Mouse (Mus musculus) liver, embryonic 15.5 days (tissue): ENCODE measurements at regions not wholly inside any gene's neighbourhood (a gene's known extent, or its start where the extent isn't known, plus 50 kb on each side); places are given as distances from the start of the nearest gene placed in this dataset.

Source experiments
- ATAC-seq: fragments of 200-750 bp; cut with Nextera tagmentation; 2 replicates; pipeline ENCODE4 v1.8.0; 2017; ENCODE audit warnings: moderate number of reproducible peaks, mild to moderate bottlenecking, moderate library complexity; ENCODE audit not compliant: insufficient read depth
- H3K27ac ChIP-seq: fragments of 300-500 bp; sonication (generic); replicated peaks from 2 replicates; pipeline ENCODE4 v1.5.1; 2015; ENCODE audit warnings: mild to moderate bottlenecking, inconsistent platforms
- H3K27me3 ChIP-seq: fragments of 300-500 bp; sonication (generic); 2 replicates; pipeline ENCODE4 v1.6.1; 2015; ENCODE audit warnings: mild to moderate bottlenecking, inconsistent platforms
- H3K36me3 ChIP-seq: fragments of 300-500 bp; sonication (generic); replicated peaks from 2 replicates; pipeline ENCODE4 v1.6.1; 2015; ENCODE audit warnings: moderate library complexity, mild to moderate bottlenecking, inconsistent platforms
- H3K4me1 ChIP-seq: fragments of 300-500 bp; sonication (generic); replicated peaks from 2 replicates; pipeline ENCODE4 v1.6.1; 2015; ENCODE audit warnings: inconsistent platforms
- H3K4me2 ChIP-seq: fragments of 300-500 bp; sonication (generic); 2 replicates; pipeline ENCODE4 v1.6.1; 2015; ENCODE audit warnings: moderate library complexity, mild to moderate bottlenecking, inconsistent platforms
- H3K4me3 ChIP-seq: fragments of 300-500 bp; sonication (generic); replicated peaks from 2 replicates; pipeline ENCODE4 v1.5.1; 2015; ENCODE audit warnings: mild to moderate bottlenecking, inconsistent platforms
- H3K9ac ChIP-seq: fragments of 300-500 bp; sonication (generic); 2 replicates; pipeline ENCODE4 v1.6.1; 2015; ENCODE audit warnings: moderate library complexity, mild to moderate bottlenecking, inconsistent platforms
- H3K9me3 ChIP-seq: fragments of 300-500 bp; sonication (generic); replicated peaks from 2 replicates; pipeline ENCODE4 v1.6.1; 2016; ENCODE audit warnings: inconsistent platforms
- WGBS: fragments of 180-500 bp; shearing (Covaris S2); methylation state at CpG from one replicate; pipeline ENCODE4 v1.1.7; 2015; ENCODE audit warnings: mixed read lengths; ENCODE audit not compliant: insufficient replicate concordance; 5-methylcytosine and 5-hydroxymethylcytosine counted together

DNA sequence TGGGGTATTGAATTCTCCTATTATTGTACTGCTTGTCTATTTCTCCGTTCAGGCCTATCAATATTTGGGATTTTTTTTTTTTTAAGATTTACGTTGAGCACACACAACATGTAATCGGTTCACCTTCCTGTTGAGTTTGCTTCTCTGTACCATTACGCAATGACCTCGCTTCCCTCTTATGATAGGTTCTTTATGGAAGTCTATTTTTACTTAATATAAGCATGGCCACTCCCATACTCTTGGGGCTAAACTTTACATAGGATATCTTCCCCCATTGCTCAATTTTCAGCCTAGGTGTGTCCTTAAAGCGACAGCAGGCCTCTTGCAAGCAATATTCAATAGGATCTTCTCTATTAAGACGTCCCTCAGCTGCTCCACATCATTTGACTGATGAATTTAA is 544.7 kb upstream of the Tbx3 start:
- Histone ChIP-seq H3K4me1 (no peaks in the 10 kb centered on the region), H3K36me3 (no peaks in the 10 kb centered on the region), H3K4me2 (no peak overlapping the region), H3K4me3 (no peak overlapping the region), H3K9me3 (no peaks in the 10 kb centered on the region), H3K27ac (no peak overlapping the region), H3K9ac (no peak overlapping the region), H3K27me3 (no peaks in the 10 kb centered on the region)
- ATAC-seq = no peak
- 56% methylated on average over 7 of the region's 7 CpGs for WGBS

DNA sequence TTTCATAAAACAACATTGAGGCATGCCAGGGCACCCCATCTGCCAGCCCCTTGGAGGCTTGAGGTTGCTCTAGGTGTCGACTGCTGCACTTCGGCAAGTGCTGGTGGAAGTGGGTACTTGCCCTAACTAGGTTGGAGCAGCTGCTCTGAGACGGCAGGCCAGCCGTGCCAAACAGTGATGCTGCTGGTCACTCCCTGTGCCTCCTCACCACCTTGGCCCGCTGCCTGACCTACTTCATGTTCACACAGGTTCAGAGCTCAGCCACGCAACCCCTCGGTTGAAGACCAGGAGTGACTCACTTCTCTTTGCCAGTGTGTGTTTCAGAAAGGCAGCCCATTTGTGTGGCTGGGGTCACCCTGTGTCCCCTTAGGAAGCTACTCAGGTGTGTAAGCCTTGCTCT is 540.3 kb upstream of the Tbx3 start:
- no peaks in the 10 kb centered on the region for H3K9me3 ChIP-seq
- H3K27me3 ChIP-seq = no peaks in the 10 kb centered on the region; the same call in 1 of the 2 replicates
- no peak overlapping the region for H3K4me3 ChIP-seq
- no peak overlapping the region for H3K27ac ChIP-seq
- no peak overlapping the region for H3K4me2 ChIP-seq
- no peaks in the 10 kb centered on the region for H3K4me1 ChIP-seq
- 62% methylated on average over 7 of the region's 7 CpGs for WGBS
- no peaks in the 10 kb centered on the region for H3K36me3 ChIP-seq
- no peak overlapping the region for H3K9ac ChIP-seq
- ATAC-seq = no peak

DNA sequence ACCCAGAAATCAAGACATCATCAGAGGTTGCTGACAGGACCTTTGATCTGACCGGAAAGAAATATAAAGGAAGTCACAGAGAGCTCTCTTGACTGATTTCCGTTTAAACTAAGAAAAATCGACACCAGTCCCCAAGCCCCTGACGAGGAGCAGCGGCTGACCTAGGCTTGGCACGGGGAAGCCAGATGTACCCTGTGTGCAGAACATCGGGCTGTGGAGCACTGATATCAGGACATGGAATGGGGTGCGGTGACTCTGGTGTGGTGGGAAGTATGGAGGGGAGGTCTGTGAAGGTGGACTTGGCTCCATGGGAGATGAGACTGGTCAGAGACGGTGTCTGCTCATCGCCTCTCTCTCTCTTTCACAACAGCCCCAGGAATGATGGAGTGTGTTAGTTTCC is 539.0 kb upstream of the Tbx3 start:
- H3K9ac ChIP-seq = no peak overlapping the region
- WGBS = 44% methylated on average over 10 of the region's 10 CpGs
- no peak overlapping the region for H3K4me3 ChIP-seq
- no peaks in the 10 kb centered on the region for H3K36me3 ChIP-seq
- no peaks in the 10 kb centered on the region for H3K4me1 ChIP-seq
- no peaks in the 10 kb centered on the region; the same call in 1 of the 2 replicates for H3K27me3 ChIP-seq
- H3K9me3 ChIP-seq = no peaks in the 10 kb centered on the region
- H3K27ac ChIP-seq = no peak overlapping the region
- no peak overlapping the region for H3K4me2 ChIP-seq
- no peak for ATAC-seq

DNA sequence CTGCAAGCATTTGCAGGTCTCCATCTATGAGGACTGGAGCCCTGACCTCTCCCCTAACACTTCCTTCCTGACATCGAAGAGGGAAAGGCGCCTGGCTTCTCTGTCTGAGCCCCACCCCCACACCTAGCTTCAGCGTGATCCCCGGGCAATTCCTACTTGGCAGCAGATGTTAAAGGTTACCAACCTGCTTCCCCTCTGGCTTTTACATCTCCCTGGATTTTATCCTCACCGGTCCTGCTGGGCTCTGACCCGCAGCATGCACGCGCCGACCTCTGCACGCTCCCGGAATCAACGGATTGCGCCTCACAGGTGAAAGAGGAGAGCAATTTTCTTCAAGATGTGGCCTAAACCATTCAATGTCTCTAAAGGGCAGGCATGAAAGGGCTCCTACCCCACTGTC is 537.1 kb upstream of the Tbx3 start:
- ATAC-seq = no peak
- WGBS = 48% methylated on average over 13 of the region's 13 CpGs
- Histone ChIP-seq H3K4me3 (no peak overlapping the region), H3K9me3 (no peaks in the 10 kb centered on the region), H3K36me3 (no peaks in the 10 kb centered on the region), H3K4me1 (no peaks in the 10 kb centered on the region), H3K4me2 (no peak overlapping the region), H3K9ac (no peak overlapping the region), H3K27ac (no peak overlapping the region), H3K27me3 (no peaks in the 10 kb centered on the region; the same call in 1 of the 2 replicates)

DNA sequence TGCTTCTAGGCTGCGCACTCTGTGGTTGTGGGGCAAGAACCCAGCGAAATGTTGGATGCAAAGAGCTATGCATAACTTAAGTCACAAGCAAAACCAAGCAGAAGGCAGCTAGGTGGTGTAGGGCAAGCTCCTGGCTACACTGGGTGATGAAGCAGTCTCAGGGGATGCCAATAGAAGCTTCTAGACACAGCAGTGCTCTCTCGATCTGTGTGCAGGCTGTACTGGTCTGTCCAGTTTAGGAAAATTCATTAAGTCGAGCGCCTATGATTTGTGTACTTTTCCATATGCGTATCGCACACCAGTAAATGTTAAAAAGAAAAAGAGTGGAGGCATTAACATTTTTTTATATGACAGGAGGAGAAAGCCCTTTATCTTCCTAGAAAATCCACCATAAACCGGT is 533.6 kb upstream of the Tbx3 start:
- no peak for ATAC-seq
- H3K27me3 ChIP-seq = no peaks in the 10 kb centered on the region; the same call in 1 of the 2 replicates
- no peak overlapping the region for H3K4me3 ChIP-seq
- H3K27ac ChIP-seq = no peak overlapping the region
- H3K4me1 ChIP-seq = no peaks in the 10 kb centered on the region
- WGBS = 71% methylated on average over 8 of the region's 8 CpGs
- no peaks in the 10 kb centered on the region for H3K9me3 ChIP-seq
- H3K36me3 ChIP-seq = no peaks in the 10 kb centered on the region
- no peak overlapping the region for H3K9ac ChIP-seq
- H3K4me2 ChIP-seq = no peak overlapping the region

DNA sequence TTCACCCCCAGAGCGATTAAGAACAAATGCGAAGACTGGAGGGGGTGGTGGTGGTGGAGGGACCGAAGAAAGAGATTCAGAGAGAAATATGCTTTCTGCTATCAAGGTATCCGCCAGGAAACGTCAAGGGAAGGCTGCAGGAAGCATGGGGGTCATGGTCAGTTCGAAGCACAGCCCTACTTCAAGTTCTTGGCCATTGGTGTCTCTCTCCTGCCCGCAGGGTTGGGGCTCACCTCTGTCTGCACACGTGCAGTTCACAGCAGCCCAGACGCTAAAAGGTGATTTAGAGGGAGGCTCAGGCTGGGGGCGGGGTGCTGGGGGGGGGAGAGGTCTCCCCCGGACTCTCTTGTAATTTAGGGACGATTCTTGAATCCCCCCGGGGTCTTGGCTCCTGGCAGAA is 533.1 kb upstream of the Tbx3 start:
- Histone ChIP-seq H3K27ac (no peak overlapping the region), H3K9ac (no peak overlapping the region), H3K4me3 (no peak overlapping the region), H3K27me3 (no peaks in the 10 kb centered on the region; the same call in 1 of the 2 replicates), H3K4me2 (no peak overlapping the region), H3K4me1 (no peaks in the 10 kb centered on the region), H3K36me3 (no peaks in the 10 kb centered on the region), H3K9me3 (no peaks in the 10 kb centered on the region)
- ATAC-seq = no peak
- WGBS = 37% methylated on average over 13 of the region's 13 CpGs

DNA sequence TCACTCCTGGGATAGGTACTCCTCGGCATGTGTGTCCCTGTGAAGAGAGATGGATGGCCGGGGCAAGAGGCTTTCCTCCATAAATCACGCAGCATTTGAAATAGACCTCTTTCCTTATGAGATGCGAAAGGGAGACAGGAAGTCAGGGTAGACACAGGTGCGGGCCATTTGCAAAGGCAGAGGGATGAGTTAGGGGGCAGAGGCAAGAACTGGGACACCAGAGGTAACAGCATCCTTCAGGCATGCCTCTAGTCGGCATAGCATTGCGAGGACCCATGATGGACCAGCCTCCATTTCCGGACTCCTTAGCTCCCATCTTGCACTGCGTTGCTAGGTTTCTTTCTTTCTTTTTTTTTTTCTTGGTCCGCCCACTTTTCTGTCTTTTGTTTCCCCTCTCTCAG is 532.6 kb upstream of the Tbx3 start:
- H3K27ac ChIP-seq = no peak overlapping the region
- H3K4me3 ChIP-seq = no peak overlapping the region
- no peaks in the 10 kb centered on the region for H3K4me1 ChIP-seq
- H3K4me2 ChIP-seq = no peak overlapping the region
- ATAC-seq = no peak
- no peak overlapping the region for H3K9ac ChIP-seq
- H3K36me3 ChIP-seq = no peaks in the 10 kb centered on the region
- no peaks in the 10 kb centered on the region for H3K9me3 ChIP-seq
- WGBS = 64% methylated on average over 10 of the region's 10 CpGs
- H3K27me3 ChIP-seq = no peaks in the 10 kb centered on the region; the same call in 1 of the 2 replicates

DNA sequence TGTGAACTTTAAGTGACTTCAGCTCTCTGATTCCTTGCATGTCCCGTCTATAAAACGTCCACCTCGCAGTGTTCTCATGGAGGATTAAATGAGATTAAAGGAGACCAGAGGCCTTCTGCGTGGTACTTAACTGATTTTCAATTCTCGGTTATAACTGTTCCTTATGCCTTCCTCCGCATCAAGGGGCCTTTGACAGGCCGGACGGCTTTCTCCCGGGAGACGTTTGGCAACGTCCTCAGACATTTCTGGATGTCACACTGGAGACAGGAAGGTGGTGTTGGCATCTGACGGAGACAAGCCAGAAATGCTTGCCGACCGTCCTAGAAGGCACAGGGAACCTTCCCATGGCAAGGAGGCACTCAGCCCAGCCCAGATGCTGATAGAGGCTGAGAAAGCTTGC is 532.2 kb upstream of the Tbx3 start:
- H3K4me2 ChIP-seq = no peak overlapping the region
- WGBS = 53% methylated on average over 14 of the region's 14 CpGs
- no peak for ATAC-seq

DNA sequence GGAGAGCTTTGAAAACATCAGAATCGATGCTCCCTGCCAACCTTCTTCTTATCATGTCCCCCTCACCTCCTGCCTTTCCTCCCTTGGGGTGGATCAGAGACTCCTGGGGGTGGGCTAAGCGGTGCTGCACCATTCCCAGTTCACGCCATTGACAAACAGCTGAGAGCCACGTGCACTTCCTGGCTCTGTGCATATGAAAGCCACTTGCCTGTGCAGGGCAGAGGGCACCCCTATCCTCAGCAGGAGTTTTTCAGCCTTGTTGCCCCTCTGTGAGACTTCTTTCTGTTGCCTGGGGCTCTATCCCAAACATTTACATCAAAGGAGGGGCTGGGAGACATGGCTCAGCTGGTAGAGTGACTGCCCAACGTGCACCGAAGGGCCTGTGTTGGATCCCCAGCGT is 531.1 kb upstream of the Tbx3 start:
- ATAC-seq = no peak
- WGBS = 33% methylated on average over 7 of the region's 7 CpGs

More for the DNA sequence above, 532.2 kb upstream of the Tbx3 start:
- no peak overlapping the region for H3K4me3 ChIP-seq
- H3K27me3 ChIP-seq = no peaks in the 10 kb centered on the region; the same call in 1 of the 2 replicates
- H3K4me1 ChIP-seq = no peaks in the 10 kb centered on the region
- no peak overlapping the region for H3K27ac ChIP-seq
- no peaks in the 10 kb centered on the region for H3K36me3 ChIP-seq
- H3K9me3 ChIP-seq = no peaks in the 10 kb centered on the region
- H3K9ac ChIP-seq = no peak overlapping the region

DNA sequence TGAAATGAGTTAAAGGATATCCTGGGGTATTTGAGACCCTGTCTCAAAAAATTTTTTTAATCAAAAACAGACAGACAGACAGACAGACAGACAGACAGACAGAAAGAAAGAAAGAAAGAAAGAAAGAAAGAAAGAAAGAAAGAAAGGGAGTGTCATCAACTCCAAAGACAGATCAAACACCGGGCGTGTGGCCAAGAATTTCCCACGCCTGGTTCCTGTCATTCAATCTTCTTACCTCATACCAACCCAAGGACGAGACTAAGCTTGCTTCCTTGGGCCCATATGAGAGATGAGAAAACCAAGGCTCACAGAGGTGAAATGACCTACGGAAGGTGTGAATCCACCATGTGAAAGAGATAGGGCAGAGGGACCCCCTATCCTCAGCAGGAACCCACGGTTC is 530.7 kb upstream of the Tbx3 start:
- H3K4me3 ChIP-seq = no peak overlapping the region
- H3K36me3 ChIP-seq = no peaks in the 10 kb centered on the region
- 61% methylated on average over 6 of the region's 6 CpGs for WGBS
- H3K9ac ChIP-seq = no peak overlapping the region
- no peak overlapping the region for H3K4me2 ChIP-seq
- no peak overlapping the region for H3K27ac ChIP-seq
- ATAC-seq = no peak
- no peaks in the 10 kb centered on the region for H3K4me1 ChIP-seq
- H3K9me3 ChIP-seq = no peaks in the 10 kb centered on the region
- no peaks in the 10 kb centered on the region for H3K27me3 ChIP-seq

More for the DNA sequence above, 531.1 kb upstream of the Tbx3 start:
- Histone ChIP-seq H3K36me3 (no peaks in the 10 kb centered on the region), H3K9ac (no peak overlapping the region), H3K27me3 (no peaks in the 10 kb centered on the region), H3K4me2 (no peak overlapping the region), H3K9me3 (no peaks in the 10 kb centered on the region), H3K4me3 (no peak overlapping the region), H3K27ac (no peak overlapping the region), H3K4me1 (no peaks in the 10 kb centered on the region)

DNA sequence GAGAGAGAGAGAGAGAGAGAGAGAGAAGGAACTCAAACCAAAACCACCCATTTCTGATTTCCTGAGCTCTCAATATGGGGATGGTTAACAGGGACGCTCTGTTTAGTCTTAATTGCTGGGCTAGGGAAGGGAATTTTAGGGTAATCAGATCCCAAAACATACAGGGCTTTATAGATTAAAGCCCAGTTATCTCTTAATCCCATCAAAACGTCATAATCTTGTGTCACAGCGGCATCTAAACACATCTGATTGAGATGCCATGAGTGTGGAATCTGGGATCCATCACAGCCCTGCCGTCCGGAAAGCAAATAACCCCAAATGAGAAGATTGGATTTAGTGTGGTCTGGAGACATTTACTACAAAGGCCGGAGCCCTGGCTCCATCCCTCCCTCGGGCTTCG is 527.1 kb upstream of the Tbx3 start:
- 0 out of 2 replicates have a peak, but pooled peaks cover 3% of the 10 kb centered on the region for H3K9me3 ChIP-seq

DNA sequence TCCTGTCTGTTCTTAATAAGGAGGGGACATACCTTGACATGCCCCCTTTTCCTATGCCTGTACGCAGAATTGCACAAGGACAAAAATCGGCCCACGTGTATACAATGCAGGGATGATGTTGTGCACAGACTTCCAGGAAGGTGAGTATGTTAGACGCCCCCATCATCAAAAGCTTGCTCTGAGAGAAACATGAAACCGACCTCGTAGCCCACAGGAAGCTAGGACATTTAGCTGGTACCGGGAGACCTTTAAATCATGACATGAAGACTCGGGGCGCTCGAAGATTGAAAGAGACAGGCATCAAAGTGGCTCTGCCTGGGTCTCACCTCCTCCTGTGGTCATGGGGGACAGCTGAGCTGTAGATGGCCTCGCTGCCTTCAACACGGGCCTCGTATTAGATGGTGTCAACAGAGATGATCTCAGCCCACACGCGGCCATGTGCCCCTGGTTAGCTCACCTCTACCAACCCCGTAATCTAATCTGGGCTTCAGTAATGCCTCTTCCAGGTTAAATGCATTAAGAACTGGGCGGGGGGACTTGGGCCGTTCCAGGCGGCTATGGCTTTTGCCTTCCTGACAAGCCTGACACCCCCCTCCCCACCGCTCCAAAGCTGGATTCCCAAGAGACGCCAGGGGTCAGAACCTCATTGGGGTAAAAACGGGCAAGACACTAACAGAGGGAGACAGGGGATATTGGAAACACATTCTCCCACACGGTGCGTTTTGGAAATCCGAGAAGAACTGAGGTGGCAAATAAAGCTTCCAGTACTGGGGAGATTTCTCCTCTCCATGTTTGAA is 520.9 kb upstream of the Tbx3 start:
- Histone ChIP-seq H3K9me3 (0 out of 2 replicates have a peak, but pooled peaks cover 6% of the 10 kb centered on the region), H3K27me3 (no peaks in the 10 kb centered on the region), H3K9ac (no peak overlapping the region), H3K4me1 (no peaks in the 10 kb centered on the region), H3K36me3 (no peaks in the 10 kb centered on the region), H3K4me2 (no peak overlapping the region), H3K4me3 (no peak overlapping the region), H3K27ac (no peak overlapping the region)
- ATAC-seq = no peak
- WGBS = 71% methylated on average over 25 of the region's 25 CpGs

More for the DNA sequence above, 527.1 kb upstream of the Tbx3 start:
- H3K27me3 ChIP-seq = no peaks in the 10 kb centered on the region
- H3K36me3 ChIP-seq = no peaks in the 10 kb centered on the region
- WGBS = 31% methylated on average over 8 of the region's 8 CpGs
- no peak overlapping the region for H3K27ac ChIP-seq
- no peak overlapping the region for H3K9ac ChIP-seq
- H3K4me1 ChIP-seq = no peaks in the 10 kb centered on the region
- H3K4me3 ChIP-seq = no peak overlapping the region
- H3K4me2 ChIP-seq = no peak overlapping the region
- ATAC-seq = no peak
